Mouse (Mus musculus) B cell, adult 62 days (primary cell): ENCODE results near the gene Pabpn1. TPM values are rescaled to one million over a fixed set of nuclear protein-coding genes. Genes with fewer than 3 reads are reported as not detected.

ENCODE experiments used
- total RNA-seq: library from RNA; stranded (reverse); gene quantifications from 4 replicates; pipeline ENCODE4 v1.2.4, GENCODE M21; 2023

The Pabpn1 gene
- 271 to 284 TPM (median 277 TPM) in 4 replicates for total RNA-seq

DNA sequence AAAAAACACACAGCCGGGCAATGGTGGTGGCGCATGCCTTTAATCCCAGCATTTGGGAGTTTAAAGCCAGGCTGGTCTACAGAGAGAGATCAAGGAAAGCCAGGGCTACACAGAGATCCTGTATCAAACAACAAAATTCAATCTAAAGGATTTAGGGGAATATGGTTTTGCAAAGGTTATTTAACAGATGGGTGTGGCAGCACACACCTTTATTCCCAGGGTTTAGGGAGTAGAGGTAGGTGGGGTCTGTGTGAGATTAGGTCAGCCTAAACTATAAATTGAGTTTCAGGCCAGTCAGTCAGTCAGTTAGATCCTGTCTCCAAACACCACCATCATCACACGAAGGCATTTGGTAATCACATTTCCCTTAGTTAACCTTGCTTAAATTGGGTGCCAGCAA lies at the start of gene Pabpn1:
Pabpn1 (plus strand) TSS at position 301 of the 400 bp plus-strand sequence.

GRCm38 (mm10) chr14:54870861-54871260 lies 21.4 kb upstream of the Pabpn1 start, which contains the start of gene Homez:
Gene Homez, minus strand, starts transcription at chr14:54870961.

DNA sequence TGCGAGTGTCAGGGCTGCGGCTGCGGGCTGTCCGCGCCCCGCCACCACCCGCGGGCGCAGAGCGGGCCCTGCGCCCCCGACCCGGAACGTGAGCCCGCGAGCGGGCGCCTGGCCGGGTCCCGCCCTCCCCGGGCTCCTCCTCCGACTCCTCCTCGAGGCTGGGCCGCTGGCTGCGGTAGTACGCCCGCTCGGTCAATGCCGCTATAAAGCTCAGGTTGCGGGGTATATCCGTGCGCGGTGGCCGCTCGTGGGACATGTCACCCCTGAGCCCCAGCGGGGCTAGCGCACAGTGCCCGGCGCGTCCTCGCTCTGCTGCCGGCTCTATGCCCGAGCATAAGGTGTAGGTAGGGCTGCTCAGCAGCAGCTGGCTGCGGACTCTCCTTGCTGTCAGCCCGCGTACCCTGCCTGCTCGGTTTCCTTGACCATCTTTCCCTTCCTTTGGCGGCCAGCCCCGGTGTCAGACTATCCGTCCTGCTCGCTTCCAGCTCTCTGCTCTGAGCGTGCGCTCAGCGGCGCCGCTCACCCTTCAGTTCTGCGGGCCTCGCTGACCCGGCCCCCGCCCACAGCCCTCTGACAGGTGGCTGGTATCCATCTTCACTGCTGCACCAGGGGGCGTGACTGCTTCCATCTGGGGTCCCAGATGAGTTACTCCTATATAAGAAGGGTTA lies 15.1 kb upstream of the Pabpn1 start, which contains the start of gene Ppp1r3e:
Ppp1r3e (minus strand) TSS at position 503 of the 668 bp plus-strand sequence.

DNA sequence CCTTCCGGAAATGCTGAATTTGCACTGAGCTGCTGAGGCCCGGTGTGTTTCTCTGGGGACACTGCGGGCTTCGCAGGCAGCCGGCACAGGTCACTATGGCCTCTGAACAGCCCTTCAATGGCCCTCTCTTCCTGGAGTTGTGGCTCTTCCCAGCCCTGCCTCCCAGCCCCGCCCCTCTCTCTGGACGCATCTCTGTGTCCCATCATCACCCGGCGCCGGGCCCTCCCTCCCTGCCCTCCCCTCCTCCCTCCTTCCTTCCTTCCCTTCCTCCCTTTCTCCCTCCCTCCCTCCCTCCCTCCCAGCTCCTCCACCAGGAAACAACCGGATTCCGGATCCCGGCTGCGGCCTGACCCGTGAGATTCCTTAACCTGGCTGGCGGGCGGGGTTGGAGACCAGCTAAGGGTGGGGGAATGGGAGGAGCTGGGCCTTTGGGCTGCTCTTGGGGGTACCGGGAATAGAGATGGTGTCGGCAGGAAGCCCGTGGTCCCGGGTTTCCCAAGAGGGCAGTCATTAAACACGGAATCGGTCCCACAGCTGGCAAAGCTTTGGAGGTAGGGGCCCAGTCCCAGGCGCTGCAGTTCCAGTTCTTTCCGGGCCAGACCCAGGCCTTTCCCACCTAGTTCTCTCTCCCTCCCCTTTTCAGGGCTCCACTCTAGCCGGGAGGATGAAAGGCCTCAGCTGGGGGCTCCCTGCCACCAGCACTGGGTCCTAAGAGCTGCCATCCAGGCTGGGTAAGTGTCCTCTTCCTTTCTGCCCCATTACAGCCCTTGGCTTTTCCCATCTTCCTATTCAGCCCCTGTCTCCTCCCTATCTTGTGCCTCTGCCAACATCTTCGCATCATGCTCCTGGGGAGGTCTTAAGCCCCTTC lies 8.9 kb upstream of the Pabpn1 start, which contains the start of the genes Bcl2l2 and Gm20521:
Bcl2l2 (plus strand) TSS at position 224 of the 868 bp plus-strand sequence.
Gm20521 (plus strand) TSS at position 288 of the 868 bp plus-strand sequence.

GRCm38 (mm10) chr14:54912886-54913285 lies 20.6 kb downstream of the Pabpn1 start, which contains the start of gene Slc22a17:
Gene Slc22a17, minus strand, starts transcription at chr14:54913132.

GRCm38 (mm10) chr14:54925349-54926342 lies 33.3 kb downstream of the Pabpn1 start, which contains the start of gene Efs:
Gene Efs, minus strand, starts transcription at chr14:54926126.

GRCm38 (mm10) chr14:54932645-54933150 lies 40.4 kb downstream of the Pabpn1 start, which contains the start of gene Il25:
Gene Il25, plus strand, starts transcription at chr14:54932695.

DNA sequence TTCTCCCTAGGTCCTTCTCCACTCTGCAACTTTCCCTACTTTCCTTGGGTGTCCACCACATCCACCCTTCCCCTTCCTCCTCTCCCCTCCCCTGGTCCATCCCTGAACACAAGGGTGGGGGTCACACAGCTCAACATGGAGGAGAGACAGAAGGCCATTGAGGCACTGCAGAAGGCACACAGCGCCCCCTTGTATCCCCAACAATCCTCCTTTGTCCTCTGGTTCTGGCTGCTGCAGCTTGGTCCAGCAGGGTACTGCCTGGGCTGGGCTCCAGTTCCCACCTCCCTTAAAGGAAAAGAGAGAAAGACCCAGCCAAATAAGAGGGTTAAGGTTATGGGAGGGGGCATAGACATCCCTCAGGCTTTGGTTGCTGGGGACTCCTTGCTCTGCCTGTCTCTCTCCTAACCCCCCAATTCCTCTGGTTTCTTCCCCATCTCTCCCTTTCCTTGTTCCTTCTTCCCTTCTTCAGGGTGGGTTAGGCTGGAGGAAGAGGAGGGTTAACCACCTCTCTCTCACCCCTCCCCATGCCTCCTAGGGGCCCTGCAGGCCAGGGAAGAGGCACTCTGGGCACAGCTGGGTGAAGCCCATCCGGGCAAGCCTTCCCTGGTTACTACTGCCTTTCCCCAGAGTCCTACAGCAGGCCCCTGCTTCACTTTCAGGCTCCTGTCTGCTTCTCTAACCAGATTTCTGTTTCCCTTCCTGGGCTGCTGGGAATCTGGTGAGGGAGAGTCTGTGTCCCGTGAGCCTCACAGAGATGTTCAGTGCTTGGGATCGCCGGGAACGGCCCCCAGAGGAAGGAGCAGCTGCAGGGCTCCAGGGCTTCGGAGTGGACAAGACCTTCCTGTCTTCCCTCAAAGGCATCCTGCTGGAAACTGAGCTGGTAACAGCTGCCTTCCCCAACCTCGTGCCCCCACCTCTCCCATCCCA lies 43.9 kb downstream of the Pabpn1 start, which contains the start of gene Cmtm5:
Cmtm5 (plus strand) TSS at position 358 of the 927 bp plus-strand sequence.

Other genes with a start within 250 kb of the Pabpn1 start
- 28.7 to 31.2 TPM (median 29.6 TPM) in 4 replicates for gene 1700123O20Rik, start 206.3 kb upstream of the Pabpn1 start, total RNA-seq
- gene Acin1, start 205.6 kb upstream of the Pabpn1 start, total RNA-seq: 517 to 556 TPM (median 537 TPM) in 4 replicates
- gene Gm29776, start 193.7 kb upstream of the Pabpn1 start, total RNA-seq: not detected in 4 replicates
- gene Cebpe, start 180.3 kb upstream of the Pabpn1 start, total RNA-seq: not detected in 4 replicates
- gene Slc7a8, start 110.6 kb upstream of the Pabpn1 start, total RNA-seq: 0.23 to 0.75 TPM (median 0.39 TPM) in 4 replicates
- not detected in 4 replicates for gene Rnf212b, start 78.4 kb upstream of the Pabpn1 start, total RNA-seq
- gene Homez, start 21.5 kb upstream of the Pabpn1 start, total RNA-seq: 5.8 to 12.1 TPM (median 7.2 TPM) in 4 replicates
- 1.5 to 4.7 TPM (median 2.8 TPM) in 4 replicates for gene Ppp1r3e, start 14.9 kb upstream of the Pabpn1 start, total RNA-seq
- 7.9 to 12.7 TPM (median 9.6 TPM) in 4 replicates for gene Bcl2l2, start 9.1 kb upstream of the Pabpn1 start, total RNA-seq
- gene Gm20521, start 9.1 kb upstream of the Pabpn1 start, total RNA-seq: 2.0 to 2.7 TPM in 2 of 4 replicates, not detected in the others
- 2.2 to 5.5 TPM (median 3.5 TPM) in 4 replicates for gene Slc22a17, start 20.6 kb downstream of the Pabpn1 start, total RNA-seq
- not detected in 4 replicates for gene Efs, start 33.6 kb downstream of the Pabpn1 start, total RNA-seq
- gene Il25, start 40.2 kb downstream of the Pabpn1 start, total RNA-seq: not detected in 4 replicates
- not detected in 4 replicates for gene Cmtm5, start 43.8 kb downstream of the Pabpn1 start, total RNA-seq
- not detected in 4 replicates for gene Myh6, start 74.4 kb downstream of the Pabpn1 start, total RNA-seq
- not detected in 4 replicates for gene Gm17428, start 84.4 kb downstream of the Pabpn1 start, total RNA-seq
- not detected in 4 replicates for gene Myh7, start 102.1 kb downstream of the Pabpn1 start, total RNA-seq
- 65.3 to 77.2 TPM (median 71.8 TPM) in 4 replicates for gene Ngdn, start 123.0 kb downstream of the Pabpn1 start, total RNA-seq
- gene Zfhx2, start 199.8 kb downstream of the Pabpn1 start, total RNA-seq: 15.4 to 19.8 TPM (median 16.4 TPM) in 4 replicates
- gene Thtpa, start 202.3 kb downstream of the Pabpn1 start, total RNA-seq: 4.4 to 6.4 TPM (median 5.9 TPM) in 4 replicates
- 112 to 137 TPM (median 125 TPM) in 4 replicates for gene Ap1g2, start 214.1 kb downstream of the Pabpn1 start, total RNA-seq
- gene Jph4, start 224.4 kb downstream of the Pabpn1 start, total RNA-seq: not detected in 4 replicates